Mouse (Mus musculus): ENCODE results near the gene Timm22. TPM values are rescaled to one million over a fixed set of nuclear protein-coding genes. Genes with fewer than 3 reads are reported as not detected.

Timm22 gene
- polyA plus RNA-seq, 2 experiments: 11.1 to 47.4 TPM

- H3K27ac ChIP-seq: no peak overlapping the region
- no peaks in the 10 kb centered on the region for H3K9me3 ChIP-seq (ENCODE audit: control insufficient read depth, low read length)
- ATAC-seq (ENCODE audit: insufficient read depth) (no peak), DNase-seq (ENCODE audit: low read depth in 3 of 3, low spot score in 3 of 3) (no peak)
- no peak overlapping the region for H3K4me2 ChIP-seq (ENCODE audit: low read depth)
- H3K4me3 ChIP-seq (ENCODE audit: insufficient read depth in 1 of 2, low read depth in 2 of 2, low read length in 2 of 2): no peak overlapping the region
- WGBS (ENCODE audit: insufficient replicate concordance): 45% methylated on average over 3 of the region's 3 CpGs
- no peak for TF ChIP-seq CTCF (IDR thresholded peaks at IDR 0.05; ENCODE audit: low read depth)
- no peak for TF ChIP-seq EP300 (IDR thresholded peaks at IDR 0.05; ENCODE audit: low read depth)
- H3K9ac ChIP-seq (replicated peaks): no peak overlapping the region
- no peaks in the 10 kb centered on the region for H3K36me3 ChIP-seq (replicated peaks; ENCODE audit: control insufficient read depth, insufficient read depth, low read depth)
- H3K27me3 ChIP-seq (ENCODE audit: control insufficient read depth, insufficient read depth, low read length): no peaks in the 10 kb centered on the region
- no peaks in the 10 kb centered on the region; a peak in 1 of 4 replicates for H3K4me1 ChIP-seq (replicated peaks; ENCODE audit: control insufficient read depth in 2 of 2, insufficient read depth in 2 of 2, low read length in 1 of 2)
These were observed 52.7 kb downstream of the Timm22 start for GRCm38 (mm10) chr11:76459489-76459888.

GRCm38 (mm10) chr11:76461201-76461600, 54.4 kb downstream of the Timm22 start:
- ATAC-seq (ENCODE audit: insufficient read depth) (no peak), DNase-seq (ENCODE audit: low read depth in 3 of 3, low spot score in 3 of 3) (no peak)
- Histone ChIP-seq H3K4me3 (ENCODE audit: insufficient read depth in 1 of 2, low read depth in 2 of 2, low read length in 2 of 2) (no peak overlapping the region), H3K4me2 (ENCODE audit: low read depth) (no peak overlapping the region), H3K9ac (replicated peaks) (no peak overlapping the region), H3K27me3 (ENCODE audit: control insufficient read depth, insufficient read depth, low read length) (no peaks in the 10 kb centered on the region), H3K36me3 (replicated peaks; ENCODE audit: control insufficient read depth, insufficient read depth, low read depth) (no peaks in the 10 kb centered on the region), H3K27ac (no peak overlapping the region), H3K9me3 (ENCODE audit: control insufficient read depth, low read length) (no peaks in the 10 kb centered on the region), H3K4me1 (replicated peaks; ENCODE audit: control insufficient read depth in 2 of 2, insufficient read depth in 2 of 2, low read length in 1 of 2) (no peaks in the 10 kb centered on the region; a peak in 1 of 4 replicates)
- WGBS (ENCODE audit: insufficient replicate concordance): 55% methylated on average over 6 of the region's 6 CpGs
- no peak for TF ChIP-seq CTCF (IDR thresholded peaks at IDR 0.05; ENCODE audit: low read depth)
- TF ChIP-seq EP300 (IDR thresholded peaks at IDR 0.05; ENCODE audit: low read depth): no peak

DNA sequence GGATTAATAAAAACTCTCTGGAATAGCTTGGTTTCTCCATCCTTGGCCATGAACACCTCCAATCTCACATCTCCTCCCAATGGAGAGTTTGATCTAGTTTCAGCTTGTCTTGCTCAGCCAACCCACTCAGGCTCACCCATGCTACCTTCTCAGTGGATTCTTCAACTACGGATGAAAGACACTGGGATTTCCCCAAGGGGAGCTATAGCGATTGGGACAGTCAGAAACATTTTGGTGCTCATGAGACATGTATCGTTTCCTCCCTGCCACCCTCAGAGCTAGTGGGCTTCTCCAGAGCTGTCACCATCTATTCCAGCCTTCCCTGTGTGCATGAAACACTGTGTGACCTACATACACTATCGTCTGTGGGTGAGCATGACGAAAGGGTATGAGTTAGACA, 54.9 kb downstream of the Timm22 start:
- WGBS (ENCODE audit: insufficient replicate concordance): 68% methylated on average over 5 of the region's 5 CpGs
- DNase-seq (ENCODE audit: low read depth in 3 of 3, low spot score in 3 of 3) (no peak), ATAC-seq (ENCODE audit: insufficient read depth) (no peak)
- H3K27ac ChIP-seq: no peak overlapping the region
- H3K36me3 ChIP-seq (replicated peaks; ENCODE audit: control insufficient read depth, insufficient read depth, low read depth): no peaks in the 10 kb centered on the region
- TF ChIP-seq EP300 (IDR thresholded peaks at IDR 0.05; ENCODE audit: low read depth) (no peak), CTCF (IDR thresholded peaks at IDR 0.05; ENCODE audit: low read depth) (no peak)
- no peaks in the 10 kb centered on the region for H3K9me3 ChIP-seq (ENCODE audit: control insufficient read depth, low read length)
- H3K4me1 ChIP-seq (replicated peaks; ENCODE audit: control insufficient read depth in 2 of 2, insufficient read depth in 2 of 2, low read length in 1 of 2): no peaks in the 10 kb centered on the region
- no peak overlapping the region for H3K9ac ChIP-seq (replicated peaks)
- H3K27me3 ChIP-seq (ENCODE audit: control insufficient read depth, insufficient read depth, low read length): no peaks in the 10 kb centered on the region
- no peak overlapping the region for H3K4me2 ChIP-seq (ENCODE audit: low read depth)
- H3K4me3 ChIP-seq (ENCODE audit: insufficient read depth in 1 of 2, low read depth in 2 of 2, low read length in 2 of 2): no peak overlapping the region

DNA sequence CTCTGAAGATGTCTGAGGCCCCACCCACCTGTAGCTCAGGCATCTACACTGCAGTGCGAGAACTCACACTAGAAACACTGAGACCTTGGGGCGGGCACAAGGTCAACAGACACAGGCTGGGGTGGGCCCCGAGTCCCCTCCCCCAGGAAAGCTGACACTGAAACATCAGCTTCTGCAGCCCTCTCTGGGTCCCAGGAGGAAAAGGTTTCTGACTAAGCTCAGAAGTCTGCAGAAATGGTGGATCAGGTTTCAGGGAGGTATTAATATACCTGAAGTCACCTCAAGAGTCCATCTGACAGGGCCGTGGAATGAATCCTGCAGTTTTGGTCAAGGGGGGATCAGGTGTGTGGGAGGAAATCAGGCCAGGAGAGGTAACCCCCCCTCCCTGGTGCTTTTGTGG, 59.1 kb downstream of the Timm22 start:
- H3K36me3 ChIP-seq (replicated peaks; ENCODE audit: control insufficient read depth, insufficient read depth, low read depth): no peaks in the 10 kb centered on the region
- 64% methylated on average over 4 of the region's 4 CpGs for WGBS (ENCODE audit: insufficient replicate concordance)
- ATAC-seq (ENCODE audit: insufficient read depth) (no peak), DNase-seq (ENCODE audit: low read depth in 3 of 3, low spot score in 3 of 3) (no peak)
- H3K27me3 ChIP-seq (ENCODE audit: control insufficient read depth, insufficient read depth, low read length): no peaks in the 10 kb centered on the region
- H3K27ac ChIP-seq: no peak overlapping the region
- no peak for TF ChIP-seq CTCF (IDR thresholded peaks at IDR 0.05; ENCODE audit: low read depth)
- no peak for TF ChIP-seq EP300 (IDR thresholded peaks at IDR 0.05; ENCODE audit: low read depth)
- no peak overlapping the region for H3K4me2 ChIP-seq (ENCODE audit: low read depth)
- no peaks in the 10 kb centered on the region for H3K9me3 ChIP-seq (ENCODE audit: control insufficient read depth, low read length)
- no peaks in the 10 kb centered on the region for H3K4me1 ChIP-seq (replicated peaks; ENCODE audit: control insufficient read depth in 2 of 2, insufficient read depth in 2 of 2, low read length in 1 of 2)
- no peak overlapping the region for H3K4me3 ChIP-seq (ENCODE audit: insufficient read depth in 1 of 2, low read depth in 2 of 2, low read length in 2 of 2)
- H3K9ac ChIP-seq (replicated peaks): no peak overlapping the region

Other genes with a start within 250 kb of the Timm22 start
- gene Vps53, start 227.3 kb upstream of the Timm22 start, polyA plus RNA-seq (2012; rRNA removed): 7.0 and 9.4 TPM in 2 replicates
- 12.7 and 15.4 TPM in 2 replicates for gene Vps53, start 227.3 kb upstream of the Timm22 start, polyA plus RNA-seq (2014; fragmentation: Nextera tagmentation; extraction: Ambion mirVana)
- gene Fam57a, start 227.3 kb upstream of the Timm22 start, polyA plus RNA-seq (2012; rRNA removed): 2.7 and 3.1 TPM in 2 replicates
- gene Fam57a, start 227.3 kb upstream of the Timm22 start, polyA plus RNA-seq (2014; fragmentation: Nextera tagmentation; extraction: Ambion mirVana): 3.0 and 3.5 TPM in 2 replicates
- gene Dbil5, start 189.3 kb upstream of the Timm22 start, polyA plus RNA-seq (2012; rRNA removed): 0.18 and 0.36 TPM in 2 replicates
- 0.61 and 1.1 TPM in 2 replicates for gene Dbil5, start 189.3 kb upstream of the Timm22 start, polyA plus RNA-seq (2014; fragmentation: Nextera tagmentation; extraction: Ambion mirVana)
- 6.0 and 6.3 TPM in 2 replicates for gene Gemin4, start 189.3 kb upstream of the Timm22 start, polyA plus RNA-seq (2012; rRNA removed)
- 13.9 and 14.8 TPM in 2 replicates for gene Gemin4, start 189.3 kb upstream of the Timm22 start, polyA plus RNA-seq (2014; fragmentation: Nextera tagmentation; extraction: Ambion mirVana)
- 5.9 and 11.1 TPM in 2 replicates for gene Mrm3, start 163.2 kb upstream of the Timm22 start, polyA plus RNA-seq (2012; rRNA removed)
- 14.2 and 16.6 TPM in 2 replicates for gene Mrm3, start 163.2 kb upstream of the Timm22 start, polyA plus RNA-seq (2014; fragmentation: Nextera tagmentation; extraction: Ambion mirVana)
- gene Glod4, start 163.2 kb upstream of the Timm22 start, polyA plus RNA-seq (2012; rRNA removed): 10.7 and 17.9 TPM in 2 replicates
- gene Glod4, start 163.2 kb upstream of the Timm22 start, polyA plus RNA-seq (2014; fragmentation: Nextera tagmentation; extraction: Ambion mirVana): 60.7 and 62.6 TPM in 2 replicates
- 2.1 TPM in 2 replicates for gene Nxn, start 7.8 kb upstream of the Timm22 start, polyA plus RNA-seq (2012; rRNA removed)
- gene Nxn, start 7.8 kb upstream of the Timm22 start, polyA plus RNA-seq (2014; fragmentation: Nextera tagmentation; extraction: Ambion mirVana): 1.9 and 2.5 TPM in 2 replicates
- gene Abr, start 215.4 kb downstream of the Timm22 start, polyA plus RNA-seq (2012; rRNA removed): 3.3 and 3.6 TPM in 2 replicates
- 2.3 and 2.5 TPM in 2 replicates for gene Abr, start 215.4 kb downstream of the Timm22 start, polyA plus RNA-seq (2014; fragmentation: Nextera tagmentation; extraction: Ambion mirVana)

All from liver, embryonic 14.5 days (tissue).